Mouse (Mus musculus): ENCODE results near the gene Spryd3.

GRCm38 (mm10) chr15:102082148-102082547 is 53.9 kb downstream of the Spryd3 start:
- TF ChIP-seq CTCF (IDR thresholded peaks at IDR 0.05; ENCODE audit: low read depth) (no peak), EP300 (IDR thresholded peaks at IDR 0.05; ENCODE audit: low read depth) (no peak)

All from liver, postnatal 0 days (tissue).